Mouse (Mus musculus): ENCODE measurements at regions not wholly inside any gene's neighbourhood (a gene's known extent, or its start where the extent isn't known, plus 50 kb on each side); places are given as distances from the start of the nearest gene placed in this dataset.

- no peaks in the 10 kb centered on the region for H3K27me3 ChIP-seq (ENCODE audit: control insufficient read depth, insufficient read depth, low read depth, low read length)
- H3K4me3 ChIP-seq (ENCODE audit: low read length), result no peak overlapping the region
- no peak overlapping the region for H3K27ac ChIP-seq (ENCODE audit: low read length)
- H3K4me2 ChIP-seq (ENCODE audit: low read depth, low read length), result no peak overlapping the region
- H3K9me3 ChIP-seq (ENCODE audit: control insufficient read depth, low read length), result no peaks in the 10 kb centered on the region
- H3K36me3 ChIP-seq (ENCODE audit: control insufficient read depth, insufficient read depth, low read length), result no peaks in the 10 kb centered on the region
- no peak for ATAC-seq (ENCODE audit: low read depth)
- 83% methylated on average over 6 of the region's 6 CpGs for WGBS
- no peak overlapping the region for H3K9ac ChIP-seq (ENCODE audit: low read length)
- H3K4me1 ChIP-seq (replicated peaks; ENCODE audit: control insufficient read depth, insufficient read depth, low read length), result no peaks in the 10 kb centered on the region
Observed at GRCm38 (mm10) chr3:68815621-68816020, 53.8 kb upstream of the 1110032F04Rik start.

- ATAC-seq (ENCODE audit: low read depth), result no peak
- Histone ChIP-seq H3K27me3 (ENCODE audit: control insufficient read depth, insufficient read depth, low read depth, low read length) (no peaks in the 10 kb centered on the region), H3K4me2 (ENCODE audit: low read depth, low read length) (no peak overlapping the region), H3K9me3 (ENCODE audit: control insufficient read depth, low read length) (no peaks in the 10 kb centered on the region), H3K4me3 (ENCODE audit: low read length) (no peak overlapping the region), H3K27ac (ENCODE audit: low read length) (no peak overlapping the region), H3K9ac (ENCODE audit: low read length) (no peak overlapping the region), H3K36me3 (ENCODE audit: control insufficient read depth, insufficient read depth, low read length) (no peaks in the 10 kb centered on the region), H3K4me1 (replicated peaks; ENCODE audit: control insufficient read depth, insufficient read depth, low read length) (no peaks in the 10 kb centered on the region)
- 43% methylated on average over 2 of the region's 2 CpGs for WGBS
Observed at GRCm38 (mm10) chr3:68817321-68817720, 52.1 kb upstream of the 1110032F04Rik start.

All from lung, embryonic 16.5 days (tissue).